In the genomic region with DNA sequence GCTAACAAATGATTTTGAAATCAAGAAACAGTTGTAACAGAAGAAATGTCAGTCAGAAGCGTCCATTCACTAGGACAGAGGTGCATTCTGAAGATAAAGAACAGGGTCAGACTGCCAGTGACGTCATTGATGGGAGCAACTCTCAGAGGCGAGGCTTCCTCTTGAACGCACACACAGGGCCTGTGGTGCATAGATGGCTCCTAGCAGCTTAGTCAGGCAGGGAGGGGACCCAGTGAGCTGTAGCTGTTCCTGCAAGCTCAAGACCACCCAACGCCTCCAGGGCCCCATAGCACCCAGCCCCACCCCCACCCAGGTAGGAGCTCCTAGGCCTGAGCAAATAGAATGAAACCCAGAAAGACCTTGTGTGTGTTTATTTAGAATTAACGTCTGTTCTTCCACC, we compare ENCODE assay signal across 12 mouse cellular contexts. TPM values are rescaled to one million over a fixed set of nuclear protein-coding genes. Genes with fewer than 3 reads are reported as not detected.
DNase-seq lines count a peak whose midpoint lies in the region; ATAC-seq and TF ChIP-seq lines count a peak whose summit lies in the region.
"Had no signal": no experiment of that assay in that cellular context is flagged by ENCODE, and none has a peak within 500 bp of the region (broad histone marks: within the 10 kb centered on the region; RNA-seq: fewer than 3 reads in every experiment).

No protein-coding gene starts in this region.

- no peaks in the 10 kb centered on the region for H3K27me3 ChIP-seq in heart, embryonic 15.5 days
- H3K27me3 ChIP-seq in lung, postnatal 0 days (replicated peaks; ENCODE audit: insufficient read depth, low read length), result no peaks in the 10 kb centered on the region
- no peaks in the 10 kb centered on the region for H3K27me3 ChIP-seq in intestine, embryonic 15.5 days (replicated peaks)

- WGBS in heart, embryonic 15.5 days, result 26% methylated on average over 6 of the region's 6 CpGs
- WGBS in lung, postnatal 0 days, result 30% methylated on average over 6 of the region's 6 CpGs
- 32% methylated on average over 6 of the region's 6 CpGs for WGBS in intestine, embryonic 15.5 days

- ATAC-seq in heart, embryonic 15.5 days (replicated peaks; ENCODE audit: insufficient number of reproducible peaks, insufficient read depth, low FRiP score, low read depth), result no peak
- ATAC-seq in lung, postnatal 0 days, result peak; percentile 25; the same call in 1 of the 2 replicates
- ATAC-seq in intestine, embryonic 15.5 days, result peak; percentile 57

- TF ChIP-seq CTCF in lung, postnatal 0 days (IDR thresholded peaks at IDR 0.05), result no peak

- H3K9ac ChIP-seq in heart, embryonic 15.5 days, result no peak overlapping the region
- H3K9ac ChIP-seq in lung, postnatal 0 days (replicated peaks; ENCODE audit: low read depth), result no peak overlapping the region
- no peak overlapping the region for H3K9ac ChIP-seq in intestine, embryonic 15.5 days

- no peak for TF ChIP-seq EP300 in lung, postnatal 0 days (IDR thresholded peaks at IDR 0.05)

- H3K4me1 ChIP-seq in heart, embryonic 15.5 days (replicated peaks), result peaks cover 11% of the 10 kb centered on the region
- H3K4me1 ChIP-seq in lung, postnatal 0 days (ENCODE audit: insufficient read depth, low read depth, low read length), result no peaks in the 10 kb centered on the region
- peaks cover 9% of the 10 kb centered on the region for H3K4me1 ChIP-seq in intestine, embryonic 15.5 days (replicated peaks)

- intact Hi-C loops in gastrocnemius, postnatal 36 days (cut with DNase I), result no loop called here

- DNase-seq in heart, adult 9 months (ENCODE audit: low spot score in 2 of 2), result no peak
- DNase-seq in lung, postnatal 0 days (ENCODE audit: low spot score), result no peak
- no peak for DNase-seq in lung, postnatal 14 days
- DNase-seq in spleen, postnatal 36 days (ENCODE audit: low spot score in 2 of 2), result no peak
- DNase-seq in gastrocnemius, postnatal 36 days, result no peak
- no peak for DNase-seq in cerebellum, adult 11-12 months
- DNase-seq: cerebellum, adult 9-10 months; gastrocnemius, postnatal 10 days; thymus, postnatal 14 days had no signal

- H3K27ac ChIP-seq in heart, embryonic 15.5 days, result peak overlapping the region; percentile 79
- H3K27ac ChIP-seq in lung, postnatal 0 days (ENCODE audit: low read length), result no peak overlapping the region
- peak overlapping the region; percentile 82 for H3K27ac ChIP-seq in intestine, embryonic 15.5 days

- H3K9me3 ChIP-seq in heart, embryonic 15.5 days (replicated peaks), result no peaks in the 10 kb centered on the region
- no peaks in the 10 kb centered on the region for H3K9me3 ChIP-seq in lung, postnatal 0 days (ENCODE audit: low read length)
- H3K9me3 ChIP-seq in intestine, embryonic 15.5 days, result no peaks in the 10 kb centered on the region

- H3K4me3 ChIP-seq in heart, embryonic 15.5 days, result no peak overlapping the region
- no peak overlapping the region for H3K4me3 ChIP-seq in lung, postnatal 0 days (ENCODE audit: low read depth, low read length)
- H3K4me3 ChIP-seq in intestine, embryonic 15.5 days (replicated peaks), result no peak overlapping the region
- H3K4me3 ChIP-seq: myocyte had no signal

- H3K36me3 ChIP-seq in heart, embryonic 15.5 days, result no peaks in the 10 kb centered on the region
- no peaks in the 10 kb centered on the region for H3K36me3 ChIP-seq in lung, postnatal 0 days (ENCODE audit: insufficient read depth, low read length)
- no peaks in the 10 kb centered on the region for H3K36me3 ChIP-seq in intestine, embryonic 15.5 days

- 0 out of 2 replicates have a peak overlapping the region, but pooled peaks have one; percentile 4 for H3K4me2 ChIP-seq in heart, embryonic 15.5 days
- no peak overlapping the region for H3K4me2 ChIP-seq in lung, postnatal 0 days (replicated peaks; ENCODE audit: low read depth, low read length)
- H3K4me2 ChIP-seq in intestine, embryonic 15.5 days (replicated peaks), result no peak overlapping the region

RNA-seq across cellular contexts. Expression of gene Tpm1, which starts 21.9 kb away (rescaled TPM):
- polyA plus RNA-seq in heart, embryonic 15.5 days (2015; fragmentation: Nextera tagmentation; extraction: Ambion mirVana), result 3,993 and 5,392 TPM in 2 replicates
- 695 and 781 TPM in 2 replicates for polyA plus RNA-seq in lung, postnatal 0 days (2015; fragmentation: Nextera tagmentation; extraction: Ambion mirVana)
- polyA plus RNA-seq in intestine, embryonic 15.5 days (2015; fragmentation: Nextera tagmentation; extraction: Ambion mirVana), result 994 and 1,099 TPM in 2 replicates
- total RNA-seq in gastrocnemius, postnatal 36 days (2021), result over 10,000 TPM; 26,294 to 27,735 TPM
